Mouse (Mus musculus): Measurements from ENCODE around the gene Fgfr2. TPM values are rescaled to one million over a fixed set of nuclear protein-coding genes. Genes with fewer than 3 reads are reported as not detected.

The Fgfr2 gene
- polyA plus RNA-seq, 1 experiment from 2014 or later, result 93.6 TPM

- H3K4me2 ChIP-seq (ENCODE audit: low read depth, low read length, severe bottlenecking), result no peak overlapping the region
- DNase-seq (ENCODE audit: low spot score) (no peak), ATAC-seq (replicated peaks; ENCODE audit: low FRiP score) (no peak)
- no peaks in the 10 kb centered on the region for H3K36me3 ChIP-seq (ENCODE audit: control insufficient read depth, insufficient read depth, low read length)
- H3K9ac ChIP-seq (ENCODE audit: low read length), result no peak overlapping the region
- no peaks in the 10 kb centered on the region for H3K9me3 ChIP-seq (ENCODE audit: control insufficient read depth, low read length)
- no peak overlapping the region for H3K27ac ChIP-seq (ENCODE audit: low read depth, low read length)
- H3K27me3 ChIP-seq (ENCODE audit: control insufficient read depth, insufficient read depth, low read length), result no peaks in the 10 kb centered on the region
- WGBS, result 90% methylated on average over 3 of the region's 3 CpGs
- H3K4me1 ChIP-seq (replicated peaks; ENCODE audit: control insufficient read depth, insufficient read depth, low read length), result peaks cover 3% of the 10 kb centered on the region; the same call in 1 of the 2 replicates
- no peak overlapping the region for H3K4me3 ChIP-seq (ENCODE audit: low read depth, low read length)
Measured at GRCm38 (mm10) chr7:132230961-132231360, 892.2 kb downstream of the Fgfr2 start.

DNA sequence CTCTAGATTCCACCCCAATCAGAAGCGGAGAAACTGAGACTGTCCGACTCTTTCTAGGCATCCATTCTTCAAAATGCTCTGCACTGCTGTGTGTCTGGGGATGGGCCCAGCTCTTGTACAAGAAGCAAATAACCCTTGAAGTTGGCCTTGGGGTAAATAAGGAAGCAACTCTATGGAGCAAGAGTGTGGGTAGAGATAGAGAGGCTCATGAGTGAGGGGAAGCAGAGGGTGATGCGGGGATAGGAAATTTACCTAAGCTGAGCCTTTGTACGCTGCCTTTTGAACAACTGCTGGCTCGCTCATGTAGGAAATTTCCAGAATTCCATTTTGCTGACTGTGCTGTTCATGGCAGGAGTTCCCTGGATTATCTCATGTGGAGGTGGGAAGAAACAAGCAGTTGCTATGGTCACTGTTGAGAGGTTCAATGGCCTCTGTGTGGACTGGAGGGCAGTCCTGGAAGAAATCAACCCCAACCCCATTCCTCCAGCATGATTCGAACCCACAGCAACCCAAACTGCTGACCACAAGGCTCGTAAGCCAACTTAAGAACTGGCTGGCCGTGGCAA, 896.0 kb downstream of the Fgfr2 start:
- H3K4me1 ChIP-seq (replicated peaks; ENCODE audit: control insufficient read depth, insufficient read depth, low read length), result no peaks in the 10 kb centered on the region
- ATAC-seq (replicated peaks; ENCODE audit: low FRiP score) (no peak), DNase-seq (ENCODE audit: low spot score) (no peak)
- H3K4me3 ChIP-seq (ENCODE audit: low read depth, low read length), result no peak overlapping the region
- no peak overlapping the region for H3K9ac ChIP-seq (ENCODE audit: low read length)
- H3K27ac ChIP-seq (ENCODE audit: low read depth, low read length), result no peak overlapping the region
- no peaks in the 10 kb centered on the region for H3K36me3 ChIP-seq (ENCODE audit: control insufficient read depth, insufficient read depth, low read length)
- no peaks in the 10 kb centered on the region for H3K27me3 ChIP-seq (ENCODE audit: control insufficient read depth, insufficient read depth, low read length)
- H3K9me3 ChIP-seq (ENCODE audit: control insufficient read depth, low read length), result no peaks in the 10 kb centered on the region
- 90% methylated on average over 8 of the region's 8 CpGs for WGBS
- H3K4me2 ChIP-seq (ENCODE audit: low read depth, low read length, severe bottlenecking), result no peak overlapping the region

DNA sequence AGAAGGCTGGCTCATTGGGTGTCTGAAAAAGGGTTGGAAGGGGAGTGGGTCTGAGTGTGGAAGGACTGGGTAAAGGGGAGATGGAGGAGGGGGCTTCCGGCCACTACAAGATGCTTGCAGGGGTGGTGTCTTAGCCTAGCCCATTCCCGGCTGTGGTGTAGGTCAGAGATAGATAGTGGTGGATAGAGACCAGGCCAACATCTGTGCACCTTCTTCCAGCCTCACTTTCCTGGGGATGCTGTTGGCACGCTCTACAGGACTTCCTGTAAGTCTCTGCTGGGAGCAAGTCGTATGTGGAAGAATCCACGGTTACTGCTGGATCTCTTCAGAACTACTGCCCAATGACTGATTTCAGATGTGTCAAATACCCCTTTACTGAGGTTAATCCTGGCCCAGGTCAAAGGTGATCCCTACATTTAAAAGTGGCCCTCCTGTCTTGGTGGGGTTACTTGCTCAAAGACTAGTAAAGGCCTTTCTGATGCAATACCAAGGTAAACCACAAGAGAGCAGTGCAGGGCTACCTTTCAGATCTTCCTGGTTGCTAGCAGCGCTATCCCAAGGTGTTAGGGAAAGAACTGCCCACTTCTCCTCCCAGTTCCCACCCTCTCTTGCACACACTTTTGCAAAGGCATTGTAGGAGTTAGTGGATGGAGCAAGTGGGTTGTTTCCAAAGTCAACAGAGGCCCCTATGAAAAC, 896.6 kb downstream of the Fgfr2 start:
- H3K27me3 ChIP-seq (ENCODE audit: control insufficient read depth, insufficient read depth, low read length), result no peaks in the 10 kb centered on the region
- no peak overlapping the region for H3K4me2 ChIP-seq (ENCODE audit: low read depth, low read length, severe bottlenecking)
- H3K4me1 ChIP-seq (replicated peaks; ENCODE audit: control insufficient read depth, insufficient read depth, low read length), result no peaks in the 10 kb centered on the region
- H3K36me3 ChIP-seq (ENCODE audit: control insufficient read depth, insufficient read depth, low read length), result no peaks in the 10 kb centered on the region
- no peaks in the 10 kb centered on the region for H3K9me3 ChIP-seq (ENCODE audit: control insufficient read depth, low read length)
- H3K9ac ChIP-seq (ENCODE audit: low read length), result no peak overlapping the region
- no peak overlapping the region for H3K4me3 ChIP-seq (ENCODE audit: low read depth, low read length)
- DNase-seq (ENCODE audit: low spot score) (peak; percentile 87), ATAC-seq (replicated peaks; ENCODE audit: low FRiP score) (0 out of 2 replicates have a peak, but pooled peaks have one; percentile 56)
- 62% methylated on average over 6 of the region's 6 CpGs for WGBS
- H3K27ac ChIP-seq (ENCODE audit: low read depth, low read length), result no peak overlapping the region

- no peaks in the 10 kb centered on the region for H3K4me1 ChIP-seq (replicated peaks; ENCODE audit: control insufficient read depth, insufficient read depth, low read length)
- H3K4me2 ChIP-seq (ENCODE audit: low read depth, low read length, severe bottlenecking), result no peak overlapping the region
- H3K4me3 ChIP-seq (ENCODE audit: low read depth, low read length), result no peak overlapping the region
- H3K9ac ChIP-seq (ENCODE audit: low read length), result no peak overlapping the region
- no peaks in the 10 kb centered on the region for H3K27me3 ChIP-seq (ENCODE audit: control insufficient read depth, insufficient read depth, low read length)
- ATAC-seq (replicated peaks; ENCODE audit: low FRiP score), result no peak
- DNase-seq (ENCODE audit: low spot score), result no peak
- 55% methylated on average over 10 of the region's 10 CpGs for WGBS
- no peaks in the 10 kb centered on the region for H3K9me3 ChIP-seq (ENCODE audit: control insufficient read depth, low read length)
- H3K27ac ChIP-seq (ENCODE audit: low read depth, low read length), result no peak overlapping the region
- no peaks in the 10 kb centered on the region for H3K36me3 ChIP-seq (ENCODE audit: control insufficient read depth, insufficient read depth, low read length)
Measured at GRCm38 (mm10) chr7:132223452-132224141, 899.6 kb downstream of the Fgfr2 start.

GRCm38 (mm10) chr7:132214031-132214430, 909.1 kb downstream of the Fgfr2 start:
- Histone ChIP-seq H3K9me3 (ENCODE audit: control insufficient read depth, low read length) (no peaks in the 10 kb centered on the region), H3K9ac (ENCODE audit: low read length) (no peak overlapping the region), H3K36me3 (ENCODE audit: control insufficient read depth, insufficient read depth, low read length) (no peaks in the 10 kb centered on the region), H3K4me2 (ENCODE audit: low read depth, low read length, severe bottlenecking) (no peak overlapping the region), H3K4me1 (replicated peaks; ENCODE audit: control insufficient read depth, insufficient read depth, low read length) (no peaks in the 10 kb centered on the region), H3K27ac (ENCODE audit: low read depth, low read length) (no peak overlapping the region), H3K27me3 (ENCODE audit: control insufficient read depth, insufficient read depth, low read length) (no peaks in the 10 kb centered on the region), H3K4me3 (ENCODE audit: low read depth, low read length) (no peak overlapping the region)
- WGBS, result 83% methylated on average over 10 of the region's 10 CpGs
- ATAC-seq (replicated peaks; ENCODE audit: low FRiP score) (no peak), DNase-seq (ENCODE audit: low spot score) (no peak)

DNA sequence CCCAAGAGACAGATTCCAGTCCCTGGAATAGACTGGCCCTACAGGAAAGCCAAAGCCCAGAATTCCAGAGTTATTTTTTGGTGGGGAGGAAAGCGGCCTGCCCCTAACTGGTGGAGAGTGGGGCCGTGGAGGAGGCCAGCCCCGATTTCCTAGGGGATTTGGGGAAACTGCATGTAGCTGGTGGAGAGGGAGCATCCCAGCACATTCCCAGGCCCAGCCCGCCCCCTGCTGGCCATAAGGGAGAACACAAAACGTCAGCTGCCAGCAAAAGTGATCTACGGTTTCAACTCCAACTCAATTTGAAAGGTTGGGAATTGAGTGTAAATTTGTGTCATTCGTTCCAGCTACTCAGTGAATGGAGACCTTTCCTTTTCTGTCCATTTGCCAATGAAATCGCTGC, 909.7 kb downstream of the Fgfr2 start:
- WGBS, result 8% methylated on average over 8 of the region's 8 CpGs
- Histone ChIP-seq H3K36me3 (ENCODE audit: control insufficient read depth, insufficient read depth, low read length) (no peaks in the 10 kb centered on the region), H3K4me1 (replicated peaks; ENCODE audit: control insufficient read depth, insufficient read depth, low read length) (no peaks in the 10 kb centered on the region), H3K27ac (ENCODE audit: low read depth, low read length) (no peak overlapping the region), H3K27me3 (ENCODE audit: control insufficient read depth, insufficient read depth, low read length) (no peaks in the 10 kb centered on the region), H3K9ac (ENCODE audit: low read length) (no peak overlapping the region), H3K4me3 (ENCODE audit: low read depth, low read length) (no peak overlapping the region), H3K9me3 (ENCODE audit: control insufficient read depth, low read length) (no peaks in the 10 kb centered on the region), H3K4me2 (ENCODE audit: low read depth, low read length, severe bottlenecking) (no peak overlapping the region)
- ATAC-seq (replicated peaks; ENCODE audit: low FRiP score) (no peak), DNase-seq (ENCODE audit: low spot score) (peak; percentile 86)

DNA sequence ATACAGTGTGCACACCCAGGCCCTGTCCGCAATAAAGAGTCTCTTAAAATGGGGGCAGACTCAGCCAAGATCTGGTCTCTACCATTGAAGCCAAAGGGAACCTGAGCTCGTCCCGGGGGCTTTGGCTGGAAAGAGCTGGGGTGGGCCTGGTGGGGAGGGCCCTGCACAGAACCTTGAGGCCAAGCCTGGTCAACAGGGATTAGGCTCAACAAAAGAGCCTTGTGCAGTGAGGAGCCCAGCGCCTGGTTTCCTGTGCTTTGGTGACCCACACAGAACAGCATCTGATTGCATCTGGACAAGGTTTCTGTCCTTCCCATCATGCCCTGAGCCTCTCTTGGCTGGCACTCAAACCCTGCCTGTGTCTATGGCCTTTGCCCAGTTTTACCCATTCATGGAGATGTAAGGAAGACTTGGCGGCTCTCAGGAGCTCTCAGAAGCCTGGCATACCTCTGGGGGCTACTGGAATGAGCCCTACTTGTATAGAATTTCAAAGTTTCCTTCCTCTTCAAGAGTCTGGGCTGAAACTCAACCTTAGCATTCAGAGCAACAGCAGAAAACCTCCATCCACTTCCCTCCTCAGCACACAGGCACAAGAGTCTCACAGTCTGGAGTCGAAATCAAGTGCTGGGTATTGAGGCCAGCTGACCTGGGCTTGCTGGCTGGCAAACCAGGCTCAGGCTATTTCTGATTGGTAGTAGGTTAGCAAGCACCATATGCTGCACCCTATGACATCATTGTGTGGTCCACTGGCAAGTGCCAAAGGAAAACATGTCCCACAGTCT, 911.0 kb downstream of the Fgfr2 start:
- H3K4me2 ChIP-seq (ENCODE audit: low read depth, low read length, severe bottlenecking), result no peak overlapping the region
- no peak overlapping the region for H3K27ac ChIP-seq (ENCODE audit: low read depth, low read length)
- H3K36me3 ChIP-seq (ENCODE audit: control insufficient read depth, insufficient read depth, low read length), result no peaks in the 10 kb centered on the region
- no peaks in the 10 kb centered on the region for H3K4me1 ChIP-seq (replicated peaks; ENCODE audit: control insufficient read depth, insufficient read depth, low read length)
- ATAC-seq (replicated peaks; ENCODE audit: low FRiP score) (no peak), DNase-seq (ENCODE audit: low spot score) (no peak)
- H3K4me3 ChIP-seq (ENCODE audit: low read depth, low read length), result no peak overlapping the region
- 74% methylated on average over 6 of the region's 6 CpGs for WGBS
- no peak overlapping the region for H3K9ac ChIP-seq (ENCODE audit: low read length)
- no peaks in the 10 kb centered on the region for H3K27me3 ChIP-seq (ENCODE audit: control insufficient read depth, insufficient read depth, low read length)
- H3K9me3 ChIP-seq (ENCODE audit: control insufficient read depth, low read length), result no peaks in the 10 kb centered on the region

DNA sequence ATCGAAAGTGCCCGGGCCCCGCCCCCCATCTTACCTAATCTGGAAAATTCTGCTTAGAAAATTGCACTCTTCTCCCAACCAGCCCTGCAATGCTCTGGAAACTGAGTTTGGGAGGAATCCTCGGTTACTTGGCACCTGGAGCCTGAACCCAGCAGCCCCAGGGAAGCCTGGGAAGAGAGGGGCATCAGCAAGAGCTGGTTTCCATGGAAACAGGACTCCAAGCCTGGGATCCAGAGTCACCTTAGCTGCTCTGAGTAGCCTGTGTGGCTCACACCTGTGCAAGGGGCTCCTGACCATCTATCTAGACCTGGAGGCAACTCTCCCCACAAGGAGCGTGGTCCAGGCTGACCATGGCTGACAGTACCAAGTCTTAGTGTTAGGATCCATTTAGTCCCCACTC, 912.5 kb downstream of the Fgfr2 start:
- Histone ChIP-seq H3K27ac (ENCODE audit: low read depth, low read length) (no peak overlapping the region), H3K9me3 (ENCODE audit: control insufficient read depth, low read length) (no peaks in the 10 kb centered on the region), H3K4me2 (ENCODE audit: low read depth, low read length, severe bottlenecking) (no peak overlapping the region), H3K4me1 (replicated peaks; ENCODE audit: control insufficient read depth, insufficient read depth, low read length) (no peaks in the 10 kb centered on the region), H3K36me3 (ENCODE audit: control insufficient read depth, insufficient read depth, low read length) (no peaks in the 10 kb centered on the region), H3K4me3 (ENCODE audit: low read depth, low read length) (no peak overlapping the region), H3K27me3 (ENCODE audit: control insufficient read depth, insufficient read depth, low read length) (no peaks in the 10 kb centered on the region), H3K9ac (ENCODE audit: low read length) (no peak overlapping the region)
- WGBS, result 83% methylated on average over 5 of the region's 5 CpGs
- DNase-seq (ENCODE audit: low spot score) (no peak), ATAC-seq (replicated peaks; ENCODE audit: low FRiP score) (no peak)
